Mouse (Mus musculus): ENCODE measurements around the gene Erbb4. TPM values are rescaled to one million over a fixed set of nuclear protein-coding genes. Genes with fewer than 3 reads are reported as not detected.

Gene Erbb4
- polyA plus RNA-seq, 1 experiment from 2014 or later: 5.5 TPM

DNA sequence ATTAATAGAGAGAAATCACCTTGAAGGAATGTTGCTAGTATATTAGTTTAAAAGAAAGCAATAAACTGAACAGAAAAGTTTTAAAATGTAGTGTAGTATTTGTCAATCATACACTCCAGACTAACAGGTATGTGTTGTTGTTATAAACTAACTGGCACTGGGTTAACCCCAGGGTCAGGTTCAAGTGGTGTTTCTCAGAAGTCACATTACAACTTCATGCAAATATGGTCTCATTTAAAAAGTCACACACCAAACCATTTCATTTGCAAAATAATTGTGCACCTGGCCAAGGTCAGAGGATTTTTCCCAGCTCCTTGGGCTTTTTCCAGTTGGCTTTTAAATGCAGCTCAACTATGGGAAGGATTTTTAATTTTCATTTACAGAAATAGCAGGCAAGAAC lies 173.1 kb downstream of the Erbb4 start:
- ATAC-seq (replicated peaks; ENCODE audit: low FRiP score): no peak
- Histone ChIP-seq H3K27me3 (no peaks in the 10 kb centered on the region), H3K9ac (no peak overlapping the region), H3K36me3 (no peaks in the 10 kb centered on the region), H3K4me3 (replicated peaks) (no peak overlapping the region), H3K4me2 (no peak overlapping the region), H3K9me3 (replicated peaks) (no peaks in the 10 kb centered on the region), H3K27ac (no peak overlapping the region), H3K4me1 (no peaks in the 10 kb centered on the region)

DNA sequence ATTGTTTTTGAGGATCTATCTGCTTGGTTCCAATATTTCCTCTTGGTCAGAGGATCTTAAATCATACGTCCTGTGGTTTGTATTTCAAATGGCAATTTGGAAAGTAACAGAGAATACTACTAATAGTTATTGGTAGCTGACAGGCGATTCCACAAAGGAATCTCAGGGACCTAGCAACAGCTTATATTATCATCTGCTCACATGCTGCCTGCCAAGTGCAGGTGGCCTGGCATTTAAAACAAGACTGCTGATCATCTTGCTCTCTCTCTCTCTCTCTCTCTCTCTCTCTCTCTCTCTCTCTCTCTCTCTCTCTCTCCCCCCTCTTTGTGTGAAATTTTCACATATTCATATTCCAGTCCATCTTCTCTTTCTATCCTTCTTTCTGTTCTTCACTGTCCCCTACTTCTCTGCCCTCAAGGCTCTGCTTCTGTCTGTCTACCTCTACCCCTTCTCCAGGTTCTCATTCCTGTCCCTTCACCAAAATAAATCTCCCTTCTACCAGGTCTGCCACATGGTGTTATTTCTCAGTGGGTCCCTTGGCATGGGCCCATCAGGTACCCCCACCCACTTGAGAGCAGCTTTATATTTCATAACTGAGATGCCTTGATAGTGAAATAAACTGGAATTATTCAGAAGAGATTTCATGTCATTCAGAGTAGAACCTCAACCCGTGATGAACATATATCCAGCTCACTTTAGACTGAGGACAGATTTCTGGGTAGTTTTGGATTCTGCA lies 174.4 kb downstream of the Erbb4 start:
- Histone ChIP-seq H3K4me1 (no peaks in the 10 kb centered on the region), H3K4me3 (replicated peaks) (no peak overlapping the region), H3K4me2 (no peak overlapping the region), H3K27me3 (no peaks in the 10 kb centered on the region), H3K36me3 (no peaks in the 10 kb centered on the region), H3K27ac (no peak overlapping the region), H3K9me3 (replicated peaks) (no peaks in the 10 kb centered on the region), H3K9ac (no peak overlapping the region)
- ATAC-seq (replicated peaks; ENCODE audit: low FRiP score): no peak
- 87% methylated on average over 3 of the region's 3 CpGs for WGBS

GRCm38 (mm10) chr1:68917828-68918227 lies 190.0 kb downstream of the Erbb4 start:
- Histone ChIP-seq H3K27ac (no peak overlapping the region), H3K4me2 (no peak overlapping the region), H3K27me3 (no peaks in the 10 kb centered on the region), H3K9me3 (replicated peaks) (no peaks in the 10 kb centered on the region), H3K4me1 (no peaks in the 10 kb centered on the region), H3K4me3 (replicated peaks) (no peak overlapping the region), H3K36me3 (no peaks in the 10 kb centered on the region), H3K9ac (no peak overlapping the region)
- ATAC-seq (replicated peaks; ENCODE audit: low FRiP score): no peak
- WGBS: 84% methylated on average over 3 of the region's 3 CpGs

DNA sequence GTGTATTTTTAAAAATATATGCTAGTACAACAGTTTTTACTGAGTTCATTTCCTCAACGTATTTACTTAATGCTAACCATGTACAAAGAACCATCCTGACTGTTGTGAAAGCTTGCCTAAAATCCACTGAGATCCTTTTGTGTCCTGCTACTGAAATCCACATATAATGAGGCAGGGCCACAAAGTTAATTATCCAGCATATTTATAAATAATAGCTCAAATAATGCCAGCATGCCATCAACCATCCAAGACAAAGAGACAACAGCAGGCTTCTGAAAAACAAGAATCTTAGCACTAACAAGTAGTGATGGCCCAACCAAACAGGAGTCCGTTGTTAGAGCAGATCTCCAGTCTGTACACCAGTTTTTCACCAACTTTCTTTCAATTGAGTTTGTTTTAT lies 215.8 kb downstream of the Erbb4 start:
- no peak overlapping the region for H3K4me3 ChIP-seq (replicated peaks)
- no peaks in the 10 kb centered on the region for H3K4me1 ChIP-seq
- no peak for ATAC-seq (replicated peaks; ENCODE audit: low FRiP score)
- no peak overlapping the region for H3K4me2 ChIP-seq
- WGBS: 80% methylated on average over 2 of the region's 2 CpGs
- no peaks in the 10 kb centered on the region for H3K27me3 ChIP-seq
- H3K27ac ChIP-seq: no peak overlapping the region
- H3K9me3 ChIP-seq (replicated peaks): no peaks in the 10 kb centered on the region
- H3K9ac ChIP-seq: no peak overlapping the region
- no peaks in the 10 kb centered on the region for H3K36me3 ChIP-seq

- Histone ChIP-seq H3K4me2 (no peak overlapping the region), H3K27ac (no peak overlapping the region), H3K4me1 (no peaks in the 10 kb centered on the region), H3K9ac (no peak overlapping the region), H3K27me3 (no peaks in the 10 kb centered on the region), H3K36me3 (no peaks in the 10 kb centered on the region), H3K4me3 (replicated peaks) (no peak overlapping the region), H3K9me3 (replicated peaks) (no peaks in the 10 kb centered on the region)
- 78% methylated on average over 3 of the region's 3 CpGs for WGBS
- ATAC-seq (replicated peaks; ENCODE audit: low FRiP score): no peak
Observed at GRCm38 (mm10) chr1:68886823-68887222, 221.0 kb downstream of the Erbb4 start.

GRCm38 (mm10) chr1:68874954-68875353 lies 232.9 kb downstream of the Erbb4 start:
- no peaks in the 10 kb centered on the region for H3K4me1 ChIP-seq
- no peaks in the 10 kb centered on the region; the same call in 1 of the 2 replicates for H3K9me3 ChIP-seq (replicated peaks)
- H3K27ac ChIP-seq: no peak overlapping the region
- no peaks in the 10 kb centered on the region for H3K36me3 ChIP-seq
- no peaks in the 10 kb centered on the region for H3K27me3 ChIP-seq
- no peak overlapping the region for H3K4me2 ChIP-seq
- H3K9ac ChIP-seq: no peak overlapping the region
- H3K4me3 ChIP-seq (replicated peaks): no peak overlapping the region
- 71% methylated on average over 8 of the region's 8 CpGs for WGBS
- no peak for ATAC-seq (replicated peaks; ENCODE audit: low FRiP score)

DNA sequence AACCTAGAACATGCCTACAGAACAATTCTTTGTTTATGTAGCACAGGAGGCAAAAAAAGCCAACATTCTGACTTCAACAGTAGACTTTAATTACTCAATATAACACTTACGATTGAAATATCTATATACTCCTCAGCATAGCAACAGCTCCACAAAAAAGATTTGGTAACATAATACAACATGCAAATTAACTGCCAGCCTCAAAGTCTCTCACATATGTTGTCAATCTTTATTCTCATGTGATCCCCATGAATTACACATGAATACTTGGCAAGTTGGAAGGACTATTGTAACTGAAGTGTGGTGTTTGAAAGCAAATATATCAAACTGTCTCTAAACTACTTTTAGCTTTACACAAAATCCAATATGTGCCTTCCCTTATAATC lies 234.2 kb downstream of the Erbb4 start:
- Histone ChIP-seq H3K4me3 (replicated peaks) (no peak overlapping the region), H3K27me3 (no peaks in the 10 kb centered on the region), H3K36me3 (no peaks in the 10 kb centered on the region), H3K4me2 (no peak overlapping the region), H3K9me3 (replicated peaks) (no peaks in the 10 kb centered on the region; the same call in 1 of the 2 replicates), H3K9ac (no peak overlapping the region), H3K27ac (no peak overlapping the region), H3K4me1 (no peaks in the 10 kb centered on the region)
- WGBS: 84% methylated on average over 1 of the region's 1 CpGs
- no peak for ATAC-seq (replicated peaks; ENCODE audit: low FRiP score)

DNA sequence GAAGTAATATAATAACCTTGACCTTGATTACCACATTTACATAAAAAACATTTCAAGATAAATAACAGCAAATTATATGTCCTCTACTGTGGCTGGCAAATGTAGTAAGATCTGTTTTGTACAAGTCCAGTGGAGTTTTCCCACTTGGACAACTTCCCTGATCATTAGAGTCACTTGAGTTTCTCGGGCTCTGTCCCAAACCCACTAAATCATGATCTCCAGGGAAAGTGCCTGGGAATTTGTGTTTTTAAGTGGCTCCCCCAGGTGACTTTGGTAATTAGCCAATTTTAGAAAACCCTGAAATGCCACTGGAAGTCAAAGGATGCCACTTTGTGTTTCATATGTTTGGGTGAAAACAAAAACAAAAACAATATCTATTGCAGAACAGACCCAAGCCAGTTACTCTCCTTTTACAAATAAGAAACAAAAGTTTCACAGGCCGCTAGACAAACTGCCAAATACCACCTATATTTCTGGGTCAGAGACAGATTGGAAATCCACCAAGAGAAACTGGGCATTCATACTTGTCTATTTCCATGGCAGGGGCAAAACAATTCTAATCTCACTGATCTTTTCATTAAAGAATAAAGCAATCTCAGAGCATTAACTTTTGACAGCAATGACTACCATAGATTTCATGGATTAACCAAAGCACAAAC lies 234.8 kb downstream of the Erbb4 start:
- Histone ChIP-seq H3K4me2 (no peak overlapping the region), H3K36me3 (no peaks in the 10 kb centered on the region), H3K4me1 (no peaks in the 10 kb centered on the region), H3K9me3 (replicated peaks) (no peaks in the 10 kb centered on the region; the same call in 1 of the 2 replicates), H3K27me3 (no peaks in the 10 kb centered on the region), H3K9ac (no peak overlapping the region), H3K27ac (no peak overlapping the region), H3K4me3 (replicated peaks) (no peak overlapping the region)
- WGBS: 60% methylated on average over 2 of the region's 2 CpGs
- ATAC-seq (replicated peaks; ENCODE audit: low FRiP score): no peak

- no peak overlapping the region for H3K4me3 ChIP-seq (replicated peaks)
- H3K4me1 ChIP-seq: no peaks in the 10 kb centered on the region
- H3K9ac ChIP-seq: no peak overlapping the region
- 90% methylated on average over 2 of the region's 2 CpGs for WGBS
- ATAC-seq (replicated peaks; ENCODE audit: low FRiP score): no peak
- H3K9me3 ChIP-seq (replicated peaks): no peaks in the 10 kb centered on the region
- no peak overlapping the region for H3K4me2 ChIP-seq
- no peaks in the 10 kb centered on the region for H3K36me3 ChIP-seq
- H3K27ac ChIP-seq: no peak overlapping the region
- no peaks in the 10 kb centered on the region for H3K27me3 ChIP-seq
Observed at GRCm38 (mm10) chr1:68860341-68860740, 247.5 kb downstream of the Erbb4 start.

DNA sequence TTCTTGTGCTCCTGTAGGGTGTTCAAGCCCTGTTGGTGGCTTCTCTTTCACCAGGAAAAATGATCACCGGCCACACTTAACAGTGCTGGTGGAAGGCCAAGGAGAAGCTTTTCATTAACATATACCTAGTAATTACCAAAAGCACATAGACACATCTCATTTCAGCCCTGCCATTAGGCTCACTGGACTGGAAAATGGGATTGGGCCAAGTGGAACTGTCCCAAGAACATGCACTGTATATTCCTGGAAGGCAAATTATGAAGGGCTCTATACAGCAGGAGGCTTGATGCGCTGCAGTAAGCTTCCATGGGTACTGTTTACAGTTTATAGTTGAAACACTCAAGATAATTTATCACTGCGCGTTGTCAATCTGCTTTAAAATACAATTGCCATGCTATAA lies 248.4 kb downstream of the Erbb4 start:
- Histone ChIP-seq H3K27ac (no peak overlapping the region), H3K4me2 (no peak overlapping the region), H3K9ac (no peak overlapping the region), H3K4me3 (replicated peaks) (no peak overlapping the region), H3K9me3 (replicated peaks) (no peaks in the 10 kb centered on the region), H3K27me3 (no peaks in the 10 kb centered on the region), H3K4me1 (no peaks in the 10 kb centered on the region), H3K36me3 (no peaks in the 10 kb centered on the region)
- peak; percentile 58; the same call in 1 of the 2 replicates for ATAC-seq (replicated peaks; ENCODE audit: low FRiP score)
- WGBS: 82% methylated on average over 4 of the region's 4 CpGs

DNA sequence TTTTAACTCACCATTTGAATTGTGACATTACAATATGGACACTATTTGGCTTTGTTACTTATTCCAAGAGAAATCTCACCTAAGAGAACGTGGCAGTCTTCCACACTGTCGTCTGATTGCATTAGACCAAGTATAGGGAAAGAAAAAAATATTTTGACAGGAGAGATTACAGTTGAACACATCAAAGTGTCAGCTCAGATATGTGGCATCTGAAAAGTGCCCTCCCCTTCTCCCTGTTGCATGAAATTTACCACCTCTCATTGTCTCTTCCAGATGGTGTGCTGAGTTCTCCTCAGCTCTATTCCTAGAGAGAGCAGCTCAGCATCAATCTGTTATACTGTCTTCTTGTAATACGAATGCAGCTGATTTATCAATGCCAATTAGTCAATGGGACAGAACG lies 268.5 kb downstream of the Erbb4 start:
- no peak overlapping the region for H3K4me3 ChIP-seq (replicated peaks)
- no peak overlapping the region for H3K27ac ChIP-seq
- H3K36me3 ChIP-seq: no peaks in the 10 kb centered on the region
- 77% methylated on average over 4 of the region's 4 CpGs for WGBS
- H3K9me3 ChIP-seq (replicated peaks): no peaks in the 10 kb centered on the region
- ATAC-seq (replicated peaks; ENCODE audit: low FRiP score): no peak
- H3K27me3 ChIP-seq: no peaks in the 10 kb centered on the region
- no peak overlapping the region for H3K4me2 ChIP-seq
- no peaks in the 10 kb centered on the region for H3K4me1 ChIP-seq
- H3K9ac ChIP-seq: no peak overlapping the region

- WGBS: 70% methylated on average over 3 of the region's 3 CpGs
- no peaks in the 10 kb centered on the region for H3K36me3 ChIP-seq
- ATAC-seq (replicated peaks; ENCODE audit: low FRiP score): no peak
Observed at GRCm38 (mm10) chr1:68834686-68835085, 273.2 kb downstream of the Erbb4 start.

GRCm38 (mm10) chr1:68832101-68832500 lies 275.8 kb downstream of the Erbb4 start:
- Histone ChIP-seq H3K4me3 (replicated peaks) (no peak overlapping the region), H3K4me1 (no peaks in the 10 kb centered on the region), H3K27ac (no peak overlapping the region), H3K4me2 (no peak overlapping the region), H3K9ac (no peak overlapping the region), H3K9me3 (replicated peaks) (no peaks in the 10 kb centered on the region), H3K27me3 (no peaks in the 10 kb centered on the region), H3K36me3 (no peaks in the 10 kb centered on the region)
- no peak for ATAC-seq (replicated peaks; ENCODE audit: low FRiP score)

More at GRCm38 (mm10) chr1:68834686-68835085, 273.2 kb downstream of the Erbb4 start:
- Histone ChIP-seq H3K4me2 (no peak overlapping the region), H3K4me1 (no peaks in the 10 kb centered on the region), H3K4me3 (replicated peaks) (no peak overlapping the region), H3K27ac (no peak overlapping the region), H3K9ac (no peak overlapping the region), H3K27me3 (no peaks in the 10 kb centered on the region), H3K9me3 (replicated peaks) (no peaks in the 10 kb centered on the region)
